Mouse (Mus musculus): ENCODE measurements around the gene Sdk1. TPM values are rescaled to one million over a fixed set of nuclear protein-coding genes. Genes with fewer than 3 reads are reported as not detected.

Sdk1 gene
- polyA plus RNA-seq, 1 experiment = 4.0 TPM

- no peaks in the 10 kb centered on the region for H3K27me3 ChIP-seq (ENCODE audit: control insufficient read depth, insufficient read depth, low read length)
- no peaks in the 10 kb centered on the region for H3K36me3 ChIP-seq (ENCODE audit: control insufficient read depth, insufficient read depth, low read length)
- no peak overlapping the region for H3K27ac ChIP-seq (ENCODE audit: control insufficient read depth, insufficient read depth, low read depth, low read length)
- no peaks in the 10 kb centered on the region for H3K4me1 ChIP-seq (ENCODE audit: control insufficient read depth, insufficient read depth, low read length)
- H3K4me3 ChIP-seq (ENCODE audit: control insufficient read depth, low read depth, low read length) = no peak overlapping the region
- peak; percentile 85 for TF ChIP-seq CTCF (IDR thresholded peaks at IDR 0.05; ENCODE audit: control insufficient read depth, insufficient read depth, insufficient replicate concordance, low read depth, low read length)
- no peak for TF ChIP-seq POLR2A (IDR thresholded peaks at IDR 0.05; ENCODE audit: control insufficient read depth, low read depth, low read length)
Measured at GRCm38 (mm10) chr5:141985003-141985402, 743.7 kb downstream of the Sdk1 start.

- Histone ChIP-seq H3K4me3 (ENCODE audit: control insufficient read depth, low read depth, low read length) (no peak overlapping the region), H3K4me1 (ENCODE audit: control insufficient read depth, insufficient read depth, low read length) (no peaks in the 10 kb centered on the region), H3K36me3 (ENCODE audit: control insufficient read depth, insufficient read depth, low read length) (no peaks in the 10 kb centered on the region), H3K27ac (ENCODE audit: control insufficient read depth, insufficient read depth, low read depth, low read length) (no peak overlapping the region), H3K27me3 (ENCODE audit: control insufficient read depth, insufficient read depth, low read length) (no peaks in the 10 kb centered on the region)
- no peak for TF ChIP-seq CTCF (IDR thresholded peaks at IDR 0.05; ENCODE audit: control insufficient read depth, insufficient read depth, insufficient replicate concordance, low read depth, low read length)
- no peak for TF ChIP-seq POLR2A (IDR thresholded peaks at IDR 0.05; ENCODE audit: control insufficient read depth, low read depth, low read length)
Measured at GRCm38 (mm10) chr5:141985551-141985950, 744.3 kb downstream of the Sdk1 start.

- Histone ChIP-seq H3K4me1 (ENCODE audit: control insufficient read depth, insufficient read depth, low read length) (no peaks in the 10 kb centered on the region), H3K4me3 (ENCODE audit: control insufficient read depth, low read depth, low read length) (no peak overlapping the region), H3K27ac (ENCODE audit: control insufficient read depth, insufficient read depth, low read depth, low read length) (no peak overlapping the region), H3K27me3 (ENCODE audit: control insufficient read depth, insufficient read depth, low read length) (no peaks in the 10 kb centered on the region), H3K36me3 (ENCODE audit: control insufficient read depth, insufficient read depth, low read length) (no peaks in the 10 kb centered on the region)
- TF ChIP-seq POLR2A (IDR thresholded peaks at IDR 0.05; ENCODE audit: control insufficient read depth, low read depth, low read length) = no peak
- no peak for TF ChIP-seq CTCF (IDR thresholded peaks at IDR 0.05; ENCODE audit: control insufficient read depth, insufficient read depth, insufficient replicate concordance, low read depth, low read length)
Measured at GRCm38 (mm10) chr5:141987287-141987799, 746.1 kb downstream of the Sdk1 start.

GRCm38 (mm10) chr5:141988685-141989084, 747.4 kb downstream of the Sdk1 start:
- Histone ChIP-seq H3K4me3 (ENCODE audit: control insufficient read depth, low read depth, low read length) (no peak overlapping the region), H3K27ac (ENCODE audit: control insufficient read depth, insufficient read depth, low read depth, low read length) (no peak overlapping the region), H3K36me3 (ENCODE audit: control insufficient read depth, insufficient read depth, low read length) (no peaks in the 10 kb centered on the region), H3K4me1 (ENCODE audit: control insufficient read depth, insufficient read depth, low read length) (no peaks in the 10 kb centered on the region), H3K27me3 (ENCODE audit: control insufficient read depth, insufficient read depth, low read length) (no peaks in the 10 kb centered on the region)
- TF ChIP-seq POLR2A (IDR thresholded peaks at IDR 0.05; ENCODE audit: control insufficient read depth, low read depth, low read length) (no peak), CTCF (IDR thresholded peaks at IDR 0.05; ENCODE audit: control insufficient read depth, insufficient read depth, insufficient replicate concordance, low read depth, low read length) (no peak)

GRCm38 (mm10) chr5:141994192-141994591, 752.9 kb downstream of the Sdk1 start:
- Histone ChIP-seq H3K27me3 (ENCODE audit: control insufficient read depth, insufficient read depth, low read length) (no peaks in the 10 kb centered on the region), H3K36me3 (ENCODE audit: control insufficient read depth, insufficient read depth, low read length) (no peaks in the 10 kb centered on the region), H3K27ac (ENCODE audit: control insufficient read depth, insufficient read depth, low read depth, low read length) (no peak overlapping the region), H3K4me1 (ENCODE audit: control insufficient read depth, insufficient read depth, low read length) (no peaks in the 10 kb centered on the region), H3K4me3 (ENCODE audit: control insufficient read depth, low read depth, low read length) (no peak overlapping the region)
- no peak for TF ChIP-seq CTCF (IDR thresholded peaks at IDR 0.05; ENCODE audit: control insufficient read depth, insufficient read depth, insufficient replicate concordance, low read depth, low read length)
- no peak for TF ChIP-seq POLR2A (IDR thresholded peaks at IDR 0.05; ENCODE audit: control insufficient read depth, low read depth, low read length)

- Histone ChIP-seq H3K4me1 (ENCODE audit: control insufficient read depth, insufficient read depth, low read length) (no peaks in the 10 kb centered on the region), H3K27ac (ENCODE audit: control insufficient read depth, insufficient read depth, low read depth, low read length) (no peak overlapping the region), H3K4me3 (ENCODE audit: control insufficient read depth, low read depth, low read length) (no peak overlapping the region), H3K36me3 (ENCODE audit: control insufficient read depth, insufficient read depth, low read length) (no peaks in the 10 kb centered on the region), H3K27me3 (ENCODE audit: control insufficient read depth, insufficient read depth, low read length) (no peaks in the 10 kb centered on the region)
- TF ChIP-seq CTCF (IDR thresholded peaks at IDR 0.05; ENCODE audit: control insufficient read depth, insufficient read depth, insufficient replicate concordance, low read depth, low read length) = no peak
- no peak for TF ChIP-seq POLR2A (IDR thresholded peaks at IDR 0.05; ENCODE audit: control insufficient read depth, low read depth, low read length)
Measured at GRCm38 (mm10) chr5:142000247-142000646, 759.0 kb downstream of the Sdk1 start.

GRCm38 (mm10) chr5:142001131-142001530, 759.8 kb downstream of the Sdk1 start:
- no peaks in the 10 kb centered on the region for H3K4me1 ChIP-seq (ENCODE audit: control insufficient read depth, insufficient read depth, low read length)
- TF ChIP-seq POLR2A (IDR thresholded peaks at IDR 0.05; ENCODE audit: control insufficient read depth, low read depth, low read length) = no peak
- TF ChIP-seq CTCF (IDR thresholded peaks at IDR 0.05; ENCODE audit: control insufficient read depth, insufficient read depth, insufficient replicate concordance, low read depth, low read length) = no peak
- no peak overlapping the region for H3K4me3 ChIP-seq (ENCODE audit: control insufficient read depth, low read depth, low read length)
- H3K27me3 ChIP-seq (ENCODE audit: control insufficient read depth, insufficient read depth, low read length) = no peaks in the 10 kb centered on the region
- no peak overlapping the region for H3K27ac ChIP-seq (ENCODE audit: control insufficient read depth, insufficient read depth, low read depth, low read length)
- H3K36me3 ChIP-seq (ENCODE audit: control insufficient read depth, insufficient read depth, low read length) = no peaks in the 10 kb centered on the region

- Histone ChIP-seq H3K4me3 (ENCODE audit: control insufficient read depth, low read depth, low read length) (no peak overlapping the region), H3K4me1 (ENCODE audit: control insufficient read depth, insufficient read depth, low read length) (no peaks in the 10 kb centered on the region), H3K27ac (ENCODE audit: control insufficient read depth, insufficient read depth, low read depth, low read length) (no peak overlapping the region), H3K36me3 (ENCODE audit: control insufficient read depth, insufficient read depth, low read length) (no peaks in the 10 kb centered on the region), H3K27me3 (ENCODE audit: control insufficient read depth, insufficient read depth, low read length) (no peaks in the 10 kb centered on the region)
- no peak for TF ChIP-seq CTCF (IDR thresholded peaks at IDR 0.05; ENCODE audit: control insufficient read depth, insufficient read depth, insufficient replicate concordance, low read depth, low read length)
- no peak for TF ChIP-seq POLR2A (IDR thresholded peaks at IDR 0.05; ENCODE audit: control insufficient read depth, low read depth, low read length)
Measured at GRCm38 (mm10) chr5:142001973-142002372, 760.7 kb downstream of the Sdk1 start.

All from testis, adult 2 months (tissue).